Mouse (Mus musculus) mouse trophoblast stem cell (cell line): ENCODE data around the gene Hbs1l.
"Not testable (repeated sequence)": the region's sequence is repeated elsewhere in the genome, so short reads cannot be mapped to it uniquely, and the experiment has no call there.

ENCODE experiments used
- in situ Hi-C, 2 experiments: fragments of 300-500 bp; cut with MseI, MboI; formaldehyde crosslinking; loops; 2 replicates in 1 of 2; 3 replicates in 1 of 2; pipeline ENCODE4 v1.15.1; 2025

Gene Hbs1l

GRCm38 (mm10) chr10:21359086-21359485 is 63.3 kb downstream of the Hbs1l start:
- in situ Hi-C loops = no loop called here

GRCm38 (mm10) chr10:21361871-21362270 is 66.1 kb downstream of the Hbs1l start:
- in situ Hi-C loops = no loop called here

GRCm38 (mm10) chr10:21363297-21363696 is 67.5 kb downstream of the Hbs1l start:
- in situ Hi-C loops = no loop called here

- in situ Hi-C loops = no loop called here
Measured at GRCm38 (mm10) chr10:21364946-21365345, 69.2 kb downstream of the Hbs1l start.

- in situ Hi-C loops = no loop called here
Measured at GRCm38 (mm10) chr10:21365897-21366296, 70.1 kb downstream of the Hbs1l start.

- in situ Hi-C loops = no loop called here
Measured at GRCm38 (mm10) chr10:21366471-21366870, 70.7 kb downstream of the Hbs1l start.

GRCm38 (mm10) chr10:21367481-21367880 is 71.7 kb downstream of the Hbs1l start:
- in situ Hi-C loops = no loop called here

GRCm38 (mm10) chr10:21369586-21369985 is 73.8 kb downstream of the Hbs1l start:
- in situ Hi-C loops = no loop called here

GRCm38 (mm10) chr10:21372271-21372670 is 76.5 kb downstream of the Hbs1l start:
- in situ Hi-C loops = no loop called here

- in situ Hi-C loops = no loop called here
Measured at GRCm38 (mm10) chr10:21376682-21377473, 81.1 kb downstream of the Hbs1l start, which contains the start of gene Aldh8a1. Gene Aldh8a1 (plus strand): TSS chr10:21377291.

- in situ Hi-C loops = no loop called here
Measured at GRCm38 (mm10) chr10:21378196-21378944, 82.6 kb downstream of the Hbs1l start.

- in situ Hi-C loops = loop anchor here (5.0 kb wide), 2 partner anchors 614 to 624 kb away; no protein-coding TSS in a partner anchor
Measured at GRCm38 (mm10) chr10:21382914-21383313, 87.1 kb downstream of the Hbs1l start.

GRCm38 (mm10) chr10:21385111-21385663 is 89.4 kb downstream of the Hbs1l start:
- in situ Hi-C loops = no loop called here

GRCm38 (mm10) chr10:21389075-21389474 is 93.3 kb downstream of the Hbs1l start:
- in situ Hi-C loops = no loop called here

GRCm38 (mm10) chr10:21390440-21390839 is 94.7 kb downstream of the Hbs1l start:
- in situ Hi-C loops = no loop called here

GRCm38 (mm10) chr10:21391286-21391685 is 95.5 kb downstream of the Hbs1l start:
- in situ Hi-C loops = no loop called here

GRCm38 (mm10) chr10:21393390-21393789 is 97.6 kb downstream of the Hbs1l start:
- in situ Hi-C loops = no loop called here

- in situ Hi-C loops = no loop called here
Measured at GRCm38 (mm10) chr10:21395426-21396139, 99.8 kb downstream of the Hbs1l start.

GRCm38 (mm10) chr10:21398873-21399425 is 103.2 kb downstream of the Hbs1l start:
- in situ Hi-C loops = not testable (repeated sequence)

- in situ Hi-C loops = no loop called here
Measured at GRCm38 (mm10) chr10:21399622-21400021, 103.8 kb downstream of the Hbs1l start.

- in situ Hi-C loops = no loop called here
Measured at GRCm38 (mm10) chr10:21400031-21400430, 104.3 kb downstream of the Hbs1l start.
